Mouse (Mus musculus) MEL (cell line): ENCODE results near the gene Hist1h2af.

Experiments used
- BHLHE40 ChIP-seq: IDR thresholded peaks from 2 replicates; pipeline ENCODE4 v1.6.1; 2012; ENCODE audit warnings: low read depth, mild to moderate bottlenecking, inconsistent platforms, low read length, improper control_type of control experiment, borderline replicate concordance
- CTCF ChIP-seq, 3 experiments: IDR thresholded peaks in 2 of 3; conservative IDR thresholded peaks in 1 of 3; 2 replicates each; pipeline ENCODE4 v1.5.1; 2011 to 2012; ENCODE audit warnings: low read length in 3 of 3, low read depth in 2 of 3, mild to moderate bottlenecking in 2 of 3, improper control_type of control experiment in 1 of 3, inconsistent platforms in 1 of 3, mixed read lengths in 1 of 3, moderate library complexity in 1 of 3; ENCODE audit not compliant: control insufficient read depth in 1 of 3, insufficient read depth in 1 of 3, poor library complexity in 1 of 3, severe bottlenecking in 1 of 3
- E2F4 ChIP-seq: IDR thresholded peaks from 2 replicates; pipeline ENCODE4 v1.6.1; 2011; ENCODE audit warnings: low read depth, low read length, improper control_type of control experiment, borderline replicate concordance
- EP300 ChIP-seq, 2 experiments: IDR thresholded peaks; 2 replicates each; pipeline ENCODE4 v1.6.1; 2011; ENCODE audit warnings: improper control_type of control experiment in 2 of 2, low read length in 2 of 2, low read depth in 1 of 2, mild to moderate bottlenecking in 1 of 2
- ETS1 ChIP-seq: IDR thresholded peaks from 2 replicates; pipeline ENCODE4 v1.6.1; 2012; ENCODE audit warnings: low read depth, mild to moderate bottlenecking, inconsistent platforms, low read length, improper control_type of control experiment, moderate library complexity
- KAT2A ChIP-seq: conservative IDR thresholded peaks from 2 replicates; pipeline ENCODE4 v1.6.1; 2012; ENCODE audit warnings: low read depth, low read length, improper control_type of control experiment, inconsistent platforms
- MAFK ChIP-seq: IDR thresholded peaks from 2 replicates; pipeline ENCODE4 v1.6.1; 2011; ENCODE audit warnings: low read depth, mild to moderate bottlenecking, low read length, improper control_type of control experiment, borderline replicate concordance
- MAX ChIP-seq: IDR thresholded peaks from 2 replicates; pipeline ENCODE4 v1.6.1; 2011; ENCODE audit warnings: low read length, improper control_type of control experiment
- MYC ChIP-seq: IDR thresholded peaks from 2 replicates; pipeline ENCODE4 v1.6.1; 2011; ENCODE audit warnings: low read depth, mild to moderate bottlenecking, low read length, improper control_type of control experiment, moderate library complexity
- POLR2A ChIP-seq, 2 experiments: IDR thresholded peaks; 2 replicates each; pipeline ENCODE4 v1.6.1; 2011 to 2012; ENCODE audit warnings: low read length in 2 of 2, mild to moderate bottlenecking in 2 of 2, control low read depth in 1 of 2, improper control_type of control experiment in 1 of 2, low read depth in 1 of 2, moderate library complexity in 1 of 2; ENCODE audit not compliant: control insufficient read depth in 1 of 2, insufficient read depth in 1 of 2, poor library complexity in 1 of 2
- TBP ChIP-seq: IDR thresholded peaks from 2 replicates; pipeline ENCODE4 v1.8.0; 2011; ENCODE audit warnings: low read depth, low read length, improper control_type of control experiment
- USF1 ChIP-seq: IDR thresholded peaks from 2 replicates; pipeline ENCODE4 v1.6.1; 2014; ENCODE audit warnings: low read depth, mild to moderate bottlenecking, inconsistent platforms, low read length, improper control_type of control experiment, moderate library complexity
- USF2 ChIP-seq, 2 experiments: IDR thresholded peaks; 2 replicates each; pipeline ENCODE4 v1.6.1; 2011 to 2012; ENCODE audit warnings: improper control_type of control experiment in 2 of 2, low read length in 2 of 2, borderline replicate concordance in 1 of 2, inconsistent platforms in 1 of 2, low read depth in 1 of 2, mild to moderate bottlenecking in 1 of 2; ENCODE audit not compliant: insufficient read depth in 1 of 2
- ZMIZ1 ChIP-seq: IDR thresholded peaks from 2 replicates; pipeline ENCODE4 v1.6.1; 2012; ENCODE audit warnings: low read depth, mild to moderate bottlenecking, inconsistent platforms, low read length, improper control_type of control experiment, moderate library complexity

DNA sequence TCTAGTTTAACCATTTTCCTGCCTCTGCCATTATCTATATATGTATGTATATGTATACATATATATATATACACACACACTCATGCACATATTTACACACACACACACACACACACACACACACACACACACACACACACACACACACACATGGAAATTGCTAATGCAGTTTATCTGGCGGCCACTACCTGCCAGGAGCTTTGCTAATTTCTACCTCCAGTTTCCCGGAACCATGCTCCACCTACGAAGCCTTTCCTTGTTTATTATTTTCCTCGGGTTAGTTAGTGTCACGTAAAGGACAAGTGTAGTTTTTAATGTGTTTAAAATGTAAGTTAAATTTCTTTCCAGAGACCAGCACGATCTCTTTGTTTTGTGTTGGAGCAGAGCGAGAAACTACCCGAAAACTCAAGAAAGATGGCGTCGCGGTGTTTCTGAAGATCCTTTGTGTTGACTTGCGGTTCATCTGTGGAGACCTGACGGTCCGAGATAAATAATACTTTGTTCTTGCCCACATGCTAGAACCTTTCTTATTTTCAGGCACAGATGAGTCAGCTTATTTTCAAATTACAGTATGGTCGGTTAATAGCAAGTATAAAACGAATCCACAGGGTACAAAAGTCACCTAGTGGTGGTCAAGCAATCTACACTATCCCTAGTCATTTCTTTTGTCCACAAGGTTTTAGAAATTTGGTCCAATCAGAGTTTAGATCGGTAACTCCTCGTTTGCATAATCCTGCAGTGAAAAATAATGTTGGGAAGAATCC, 29.2 kb downstream of the Hist1h2af start:
- no peak for TF ChIP-seq KAT2A
- TF ChIP-seq MAX = no peak
- TF ChIP-seq POLR2A (IDR thresholded peaks at IDR 0.05; ENCODE audit: control insufficient read depth in 1 of 2, insufficient read depth in 1 of 2, low read depth in 1 of 2, low read length in 2 of 2, poor library complexity in 1 of 2) = peak in 1 of 2 experiments; percentile 14; a peak in 1 of 4 replicates
- TF ChIP-seq TBP = peak; percentile 88
- TF ChIP-seq CTCF (IDR thresholded peaks at IDR 0.05 in 2 of 3, conservative IDR thresholded peaks at IDR 0.05 in 1 of 3; ENCODE audit: control insufficient read depth in 1 of 3, insufficient read depth in 1 of 3, low read depth in 2 of 3, low read length in 3 of 3, poor library complexity in 1 of 3, severe bottlenecking in 1 of 3) = peak in 1 of 3 experiments; percentile 43; a peak in 2 of 6 replicates
- no peak for TF ChIP-seq BHLHE40
- TF ChIP-seq E2F4 = no peak
- TF ChIP-seq EP300 (IDR thresholded peaks at IDR 0.05; ENCODE audit: low read depth in 1 of 2, low read length in 2 of 2) = no peak
- TF ChIP-seq ZMIZ1 = no peak
- no peak for TF ChIP-seq MYC
- no peak for TF ChIP-seq USF2 (IDR thresholded peaks at IDR 0.05; ENCODE audit: borderline replicate concordance in 1 of 2, insufficient read depth in 1 of 2, low read depth in 1 of 2, low read length in 2 of 2)
- TF ChIP-seq MAFK = no peak
- TF ChIP-seq USF1 = no peak
- no peak for TF ChIP-seq ETS1
